Mouse (Mus musculus): ENCODE results near the gene Cdx2.

The Cdx2 gene

GRCm38 (mm10) chr5:147317321-147317720 lies 10.3 kb upstream of the Cdx2 start:
- DNase-seq (ENCODE audit: low read depth, low spot score): no peak

GRCm38 (mm10) chr5:147315432-147316075 lies 8.5 kb upstream of the Cdx2 start:
- no peak for DNase-seq (ENCODE audit: low read depth, low spot score)

- DNase-seq (ENCODE audit: low read depth, low spot score): no peak
Observed at GRCm38 (mm10) chr5:147314646-147315431, 7.8 kb upstream of the Cdx2 start.

- DNase-seq (ENCODE audit: low read depth, low spot score): no peak
Observed at GRCm38 (mm10) chr5:147312830-147313685, 6.0 kb upstream of the Cdx2 start.

- no peak for DNase-seq (ENCODE audit: low read depth, low spot score)
Observed at GRCm38 (mm10) chr5:147309786-147310185, 2.7 kb upstream of the Cdx2 start.

GRCm38 (mm10) chr5:147308451-147308850 lies 1.4 kb upstream of the Cdx2 start:
- no peak for DNase-seq (ENCODE audit: low read depth, low spot score)

GRCm38 (mm10) chr5:147307398-147307785 lies 322 bp upstream of the Cdx2 start:
- no peak for DNase-seq (ENCODE audit: low read depth, low spot score)

- DNase-seq (ENCODE audit: low read depth, low spot score): no peak
Observed at GRCm38 (mm10) chr5:147305856-147306637, 1.0 kb downstream of the Cdx2 start.

- DNase-seq (ENCODE audit: low read depth, low spot score): no peak
Observed at GRCm38 (mm10) chr5:147305166-147305565, 1.9 kb downstream of the Cdx2 start.

GRCm38 (mm10) chr5:147304276-147305155 lies 2.6 kb downstream of the Cdx2 start:
- no peak for DNase-seq (ENCODE audit: low read depth, low spot score)

- no peak for DNase-seq (ENCODE audit: low read depth, low spot score)
Observed at GRCm38 (mm10) chr5:147302746-147303400, 4.2 kb downstream of the Cdx2 start.

GRCm38 (mm10) chr5:147302141-147302540 lies 4.9 kb downstream of the Cdx2 start:
- DNase-seq (ENCODE audit: low read depth, low spot score): no peak

- no peak for DNase-seq (ENCODE audit: low read depth, low spot score)
Observed at GRCm38 (mm10) chr5:147301781-147302070, 5.3 kb downstream of the Cdx2 start.

- DNase-seq (ENCODE audit: low read depth, low spot score): no peak
Observed at GRCm38 (mm10) chr5:147300917-147301780, 5.9 kb downstream of the Cdx2 start.

- no peak for DNase-seq (ENCODE audit: low read depth, low spot score)
Observed at GRCm38 (mm10) chr5:147300001-147300363, 7.1 kb downstream of the Cdx2 start.

- DNase-seq (ENCODE audit: low read depth, low spot score): no peak
Observed at GRCm38 (mm10) chr5:147299255-147300000, 7.6 kb downstream of the Cdx2 start.

GRCm38 (mm10) chr5:147297249-147297648 lies 9.8 kb downstream of the Cdx2 start:
- DNase-seq (ENCODE audit: low read depth, low spot score): no peak

- DNase-seq (ENCODE audit: low read depth, low spot score): no peak
Observed at GRCm38 (mm10) chr5:147294121-147294520, 12.9 kb downstream of the Cdx2 start.
